Mouse (Mus musculus) layer of hippocampus, adult 9-10 months (tissue): ENCODE data around the gene Trpc6.
A peak's percentile ranks its signal among the peaks of the same experiment; 100 is the strongest.

ENCODE experiments used
- DNase-seq: peaks from one replicate; pipeline ENCODE4 v3.0.0; 2022; ENCODE audit warnings: low spot score

The Trpc6 gene

GRCm38 (mm10) chr9:8544041-8544794 lies at the start of gene Trpc6:
Gene Trpc6 (plus strand): TSS chr9:8544142.
- no peak for DNase-seq

- DNase-seq: no peak
Measured at GRCm38 (mm10) chr9:8520911-8521310, 23.0 kb upstream of the Trpc6 start.

- DNase-seq: no peak
Measured at GRCm38 (mm10) chr9:8533670-8534069, 10.3 kb upstream of the Trpc6 start.

- DNase-seq: no peak
Measured at GRCm38 (mm10) chr9:8545236-8545635, 1.3 kb downstream of the Trpc6 start.

- DNase-seq: no peak
Measured at GRCm38 (mm10) chr9:8558574-8558973, 14.6 kb downstream of the Trpc6 start.

GRCm38 (mm10) chr9:8592618-8593017 lies 48.7 kb downstream of the Trpc6 start:
- DNase-seq: no peak

- no peak for DNase-seq
Measured at GRCm38 (mm10) chr9:8597089-8597488, 53.1 kb downstream of the Trpc6 start.

- DNase-seq: no peak
Measured at GRCm38 (mm10) chr9:8606816-8607491, 63.0 kb downstream of the Trpc6 start.

GRCm38 (mm10) chr9:8634344-8634743 lies 90.4 kb downstream of the Trpc6 start:
- DNase-seq: no peak

GRCm38 (mm10) chr9:8643453-8643852 lies 99.5 kb downstream of the Trpc6 start:
- DNase-seq: no peak

- no peak for DNase-seq
Measured at GRCm38 (mm10) chr9:8655347-8655746, 111.4 kb downstream of the Trpc6 start.

- DNase-seq: no peak
Measured at GRCm38 (mm10) chr9:8672944-8673343, 129.0 kb downstream of the Trpc6 start.

GRCm38 (mm10) chr9:8676607-8677006 lies 132.7 kb downstream of the Trpc6 start:
- DNase-seq: peak; percentile 9

- DNase-seq: no peak
Measured at GRCm38 (mm10) chr9:8693177-8693576, 149.2 kb downstream of the Trpc6 start.

- peak; percentile 77 for DNase-seq
Measured at GRCm38 (mm10) chr9:8700669-8701068, 156.7 kb downstream of the Trpc6 start.

GRCm38 (mm10) chr9:8703516-8703915 lies 159.6 kb downstream of the Trpc6 start:
- no peak for DNase-seq

- DNase-seq: no peak
Measured at GRCm38 (mm10) chr9:8703956-8704355, 160.0 kb downstream of the Trpc6 start.

- DNase-seq: no peak
Measured at GRCm38 (mm10) chr9:8710052-8710739, 166.3 kb downstream of the Trpc6 start.

GRCm38 (mm10) chr9:8719017-8719416 lies 175.1 kb downstream of the Trpc6 start:
- DNase-seq: no peak

- no peak for DNase-seq
Measured at GRCm38 (mm10) chr9:8729056-8729455, 185.1 kb downstream of the Trpc6 start.
